Mouse (Mus musculus) heart, adult 2 months (tissue): ENCODE results near the gene Ddost. TPM values are rescaled to one million over a fixed set of nuclear protein-coding genes. Genes with fewer than 3 reads are reported as not detected.
"Not testable (repeated sequence)": the region's sequence is repeated elsewhere in the genome, so short reads cannot be mapped to it uniquely, and the experiment has no call there.

Experiments
- DNase-seq, 2 experiments: peaks; one replicate each; pipeline ENCODE4 v3.0.0; 2021
- H3K27ac ChIP-seq: fragments of 200-600 bp; 2 replicates; pipeline ENCODE4 v1.8.1; 2022
- H3K27me3 ChIP-seq: fragments of 200-500 bp; 2 replicates; pipeline ENCODE4 v1.6.1; 2012; ENCODE audit warnings: mild to moderate bottlenecking, low read length, inconsistent platforms, mixed read lengths; ENCODE audit not compliant: control insufficient read depth, insufficient read depth
- H3K36me3 ChIP-seq: fragments of 200-500 bp; 2 replicates; pipeline ENCODE4 v1.6.1; 2012; ENCODE audit warnings: low read length, inconsistent platforms; ENCODE audit not compliant: control insufficient read depth, insufficient read depth
- H3K4me1 ChIP-seq: fragments of 200-500 bp; 2 replicates; pipeline ENCODE4 v1.6.1; 2011; ENCODE audit warnings: low read length; ENCODE audit not compliant: control insufficient read depth, insufficient read depth
- H3K4me3 ChIP-seq: fragments of 200-600 bp; 2 replicates; pipeline ENCODE4 v1.8.1; 2022
- H3K79me2 ChIP-seq: fragments of 200-500 bp; replicated peaks from 2 replicates; pipeline ENCODE4 v1.6.1; 2012; ENCODE audit warnings: mild to moderate bottlenecking, inconsistent platforms, low read length, moderate library complexity, mixed read lengths; ENCODE audit not compliant: control insufficient read depth, insufficient read depth
- H3K9ac ChIP-seq: fragments of 200-500 bp; 2 replicates; pipeline ENCODE4 v1.6.1; 2012; ENCODE audit warnings: low read depth, mild to moderate bottlenecking, control low read depth, inconsistent platforms, low read length, mixed read lengths
- CTCF ChIP-seq: fragments of 200-600 bp; IDR thresholded peaks from 2 replicates; pipeline ENCODE4 v1.8.1; 2022; ENCODE audit warnings: antibody characterized with exemption, mild to moderate bottlenecking, moderate library complexity
- EP300 ChIP-seq: fragments of 200-500 bp; IDR thresholded peaks from 2 replicates; pipeline ENCODE4 v1.6.1; 2011; ENCODE audit warnings: low read depth, low read length, control low read depth; ENCODE audit not compliant: insufficient read depth
- POLR2A ChIP-seq: fragments of 200-500 bp; IDR thresholded peaks from 2 replicates; pipeline ENCODE4 v1.6.1; 2011; ENCODE audit warnings: mild to moderate bottlenecking, low read depth, low read length, control low read depth; ENCODE audit not compliant: insufficient read depth
- WGBS: fragments of 180-500 bp; shearing (Covaris S2); methylation state at CpG from one replicate; pipeline ENCODE4 v1.1.7; 2018; 5-methylcytosine and 5-hydroxymethylcytosine counted together
- intact Hi-C: fragments of 180-260 bp; cut with DNase I; formaldehyde crosslinking; loops from one replicate; pipeline ENCODE4 v1.15.1; 2025
- polyA plus RNA-seq: library from polyadenylated mRNA; depleted of rRNA; stranded (reverse); fragments of >200 nt; gene quantifications from 2 replicates; pipeline ENCODE4 v1.2.3, GENCODE M21; 2012
- total RNA-seq, 2 experiments: library from RNA; stranded (reverse); gene quantifications; 2 replicates each; pipeline ENCODE4 v1.2.3; 2021

Ddost gene
- total and polyA plus RNA-seq, 3 experiments, result 63.2 to 84.4 (median 68.9) TPM

DNA sequence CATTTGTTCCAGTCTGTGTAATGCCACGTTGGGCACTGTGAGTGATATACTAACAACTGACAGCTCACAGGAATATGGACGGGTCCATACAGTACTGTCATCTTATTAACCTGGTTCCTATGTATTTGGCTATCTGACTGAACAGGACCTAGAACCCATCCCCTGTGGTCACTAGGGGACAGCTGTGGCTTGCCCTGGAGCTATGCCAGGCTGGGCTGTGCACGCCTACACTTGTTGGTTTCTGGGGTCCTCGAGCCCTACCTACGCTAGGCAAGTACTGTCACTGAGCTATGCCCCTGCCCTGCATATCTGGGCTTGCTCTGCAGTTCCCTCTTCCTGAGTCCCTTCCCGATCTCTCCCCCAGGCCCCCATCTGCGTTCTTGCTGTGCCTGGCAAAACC, 17.0 kb downstream of the Ddost start:
- H3K9ac ChIP-seq, result no peak overlapping the region
- intact Hi-C loops, result no loop called here
- TF ChIP-seq POLR2A (no peak), CTCF (no peak), EP300 (no peak)

DNA sequence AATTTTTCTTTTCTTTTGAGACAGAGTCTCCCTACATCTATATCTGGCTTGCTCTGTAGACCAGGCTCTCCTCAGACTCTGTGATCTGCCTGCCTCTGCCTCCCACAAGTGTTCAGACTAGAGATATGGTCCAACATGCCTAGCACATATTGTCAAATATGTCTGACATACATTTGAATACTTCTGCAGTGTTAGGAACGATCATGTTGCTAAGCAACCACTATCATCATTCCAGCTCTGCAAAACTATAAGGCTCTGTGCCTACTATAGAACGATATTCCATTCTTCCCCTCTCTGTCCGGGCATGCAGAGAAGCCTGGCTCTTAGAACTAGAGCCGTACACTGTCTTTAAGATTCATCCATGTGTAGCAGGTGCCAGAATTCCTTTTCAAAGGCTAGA, 18.2 kb downstream of the Ddost start:
- no peak overlapping the region for H3K9ac ChIP-seq
- no peaks in the 10 kb centered on the region for H3K27me3 ChIP-seq
- intact Hi-C loops, result no loop called here
- no peak overlapping the region for H3K4me3 ChIP-seq
- H3K27ac ChIP-seq, result peak overlapping the region; percentile 99; the same call in 1 of the 2 replicates
- H3K36me3 ChIP-seq, result peaks cover 4% of the 10 kb centered on the region; the same call in 1 of the 2 replicates
- 54% methylated on average over 4 of the region's 4 CpGs for WGBS
- H3K4me1 ChIP-seq, result peaks cover 15% of the 10 kb centered on the region
- no peak for DNase-seq
- peaks cover 4% of the 10 kb centered on the region; the same call in 1 of the 2 replicates for H3K79me2 ChIP-seq
- no peak for TF ChIP-seq CTCF
- no peak for TF ChIP-seq EP300
- TF ChIP-seq POLR2A, result no peak

More for the DNA sequence above, 17.0 kb downstream of the Ddost start:
- H3K27me3 ChIP-seq, result no peaks in the 10 kb centered on the region
- H3K4me3 ChIP-seq, result no peak overlapping the region
- peaks cover 4% of the 10 kb centered on the region; the same call in 1 of the 2 replicates for H3K36me3 ChIP-seq
- no peak overlapping the region for H3K27ac ChIP-seq
- peaks cover 14% of the 10 kb centered on the region for H3K4me1 ChIP-seq
- WGBS, result 65% methylated on average over 7 of the region's 7 CpGs
- DNase-seq, result no peak
- peaks cover 4% of the 10 kb centered on the region; the same call in 1 of the 2 replicates for H3K79me2 ChIP-seq

DNA sequence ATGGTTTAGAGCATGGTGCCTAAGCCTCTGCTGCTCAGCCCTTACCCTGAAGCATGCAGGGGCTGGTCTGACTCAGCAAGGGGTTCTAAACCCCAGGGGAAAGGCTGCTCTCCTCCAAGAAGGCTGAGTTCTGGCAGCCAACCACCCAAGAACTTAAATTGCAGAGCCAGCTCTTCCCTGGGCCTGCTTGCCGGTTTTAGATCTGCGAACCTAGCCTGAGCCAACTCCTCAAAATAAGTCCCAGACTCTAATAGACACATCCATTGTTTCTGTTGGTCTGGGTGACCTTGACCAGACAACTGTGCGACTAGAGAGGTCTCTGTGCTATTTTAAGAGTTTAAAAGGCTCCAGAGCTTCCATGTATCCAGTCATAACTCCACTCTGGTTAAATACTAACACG, 19.2 kb downstream of the Ddost start:
- 9% methylated on average over 4 of the region's 4 CpGs for WGBS
- H3K27me3 ChIP-seq, result no peaks in the 10 kb centered on the region
- TF ChIP-seq EP300 (no peak), POLR2A (0 out of 2 replicates have a peak, but pooled peaks have one; percentile 3)
- H3K27ac ChIP-seq, result peak overlapping the region; percentile 99
- peaks cover 15% of the 10 kb centered on the region for H3K4me1 ChIP-seq
- intact Hi-C loops, result no loop called here
- H3K4me3 ChIP-seq, result peak overlapping the region; percentile 17; the same call in 1 of the 2 replicates
- peak overlapping the region; percentile 38; the same call in 1 of the 2 replicates for H3K9ac ChIP-seq
- peaks cover 4% of the 10 kb centered on the region; the same call in 1 of the 2 replicates for H3K36me3 ChIP-seq
- H3K79me2 ChIP-seq, result peaks cover 4% of the 10 kb centered on the region; the same call in 1 of the 2 replicates
- no peak for DNase-seq

DNA sequence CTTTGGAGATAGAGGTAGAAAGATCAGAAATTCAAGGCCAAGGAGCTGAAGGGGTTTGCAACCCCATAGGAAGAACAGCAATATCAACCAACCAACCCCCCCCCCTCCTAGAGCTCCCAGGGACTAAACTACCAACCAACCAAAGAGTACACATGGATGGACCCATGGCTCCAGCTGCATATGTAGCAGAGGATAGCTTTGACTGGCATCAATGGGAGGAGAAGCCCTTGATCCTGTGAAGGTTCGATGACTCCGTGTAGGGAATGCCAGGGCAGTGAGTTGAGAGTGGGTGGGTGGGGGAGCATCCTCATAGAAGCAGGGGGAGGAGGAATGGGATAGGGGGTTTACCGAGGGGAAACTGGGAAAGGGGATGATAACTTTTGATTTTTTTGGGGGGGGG, 19.9 kb downstream of the Ddost start:
- 84% methylated on average over 3 of the region's 3 CpGs for WGBS
- no peak for DNase-seq
- intact Hi-C loops, result no loop called here
- H3K4me3 ChIP-seq, result no peak overlapping the region
- H3K4me1 ChIP-seq, result peaks cover 15% of the 10 kb centered on the region
- H3K27me3 ChIP-seq, result no peaks in the 10 kb centered on the region
- H3K79me2 ChIP-seq, result peaks cover 4% of the 10 kb centered on the region; the same call in 1 of the 2 replicates
- H3K36me3 ChIP-seq, result peaks cover 4% of the 10 kb centered on the region; the same call in 1 of the 2 replicates
- no peak for TF ChIP-seq POLR2A
- peak overlapping the region; percentile 99 for H3K27ac ChIP-seq
- no peak overlapping the region for H3K9ac ChIP-seq

DNA sequence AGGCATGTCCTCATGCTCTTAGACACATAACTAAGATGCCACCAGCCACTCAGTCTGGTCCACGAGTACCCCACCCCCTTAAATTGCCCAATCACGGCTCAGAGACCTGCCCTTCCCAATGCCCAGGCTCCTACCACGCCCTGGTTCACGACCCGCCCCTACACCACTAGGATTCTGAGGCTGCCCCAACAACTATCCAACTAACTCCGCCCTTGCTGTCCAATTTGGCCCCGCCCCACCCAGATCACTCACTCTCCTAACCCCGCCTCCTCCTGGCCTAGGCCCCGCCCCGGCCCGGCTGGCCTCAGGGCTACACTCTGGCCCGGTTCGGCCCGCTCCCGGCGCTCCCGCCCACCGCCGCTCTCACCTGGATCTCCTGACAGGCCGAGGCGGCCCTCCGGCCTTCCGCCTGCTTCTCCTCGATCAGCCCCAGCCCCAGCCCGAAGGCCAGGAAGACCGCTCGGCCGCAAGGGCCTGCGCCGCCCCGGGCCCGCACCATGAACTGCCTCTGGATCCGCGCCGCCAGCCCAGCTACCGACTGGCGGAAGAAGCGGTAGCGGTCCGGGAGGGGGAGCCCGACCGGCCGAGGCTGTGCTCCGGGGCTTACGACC, 21.0 kb downstream of the Ddost start:
- intact Hi-C loops, result loop anchor here (1.0 kb wide), 1 partner anchor 54 kb away; no protein-coding TSS in a partner anchor

DNA sequence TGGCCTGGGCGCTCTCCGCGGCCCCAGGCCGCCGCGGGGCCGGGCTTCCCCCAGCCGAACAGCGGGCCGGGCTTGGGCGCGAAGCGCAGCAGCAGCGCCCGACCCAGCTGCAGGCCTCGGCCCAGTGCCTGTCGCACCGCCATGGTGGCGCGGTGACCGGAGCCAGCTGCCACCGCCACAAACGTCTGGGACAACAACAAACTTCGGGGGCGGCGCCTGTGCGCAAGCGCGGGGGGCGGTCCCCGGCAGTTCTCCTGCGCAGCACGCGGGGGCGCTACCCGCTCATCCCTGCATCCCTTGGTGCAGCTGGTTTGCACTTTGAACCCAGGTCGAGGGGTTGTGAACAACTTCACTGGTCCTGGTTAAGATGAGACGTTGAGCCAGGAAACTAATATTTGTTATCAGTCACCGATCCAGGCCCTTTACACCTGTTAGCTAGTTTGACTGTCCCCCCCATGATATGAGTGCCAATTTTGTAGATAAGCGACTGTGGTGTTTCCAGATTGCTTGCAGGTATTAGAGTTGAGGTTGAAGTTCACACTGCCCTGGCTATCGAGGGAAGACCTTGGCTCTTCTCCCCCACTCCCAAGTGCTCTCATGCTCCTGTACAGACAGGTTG, 21.7 kb downstream of the Ddost start, which contains the start of gene Pink1:
Pink1 (minus strand) TSS at position 231 of the 619 bp plus-strand sequence.
- intact Hi-C loops, result loop anchor here (1.0 kb wide), 1 partner anchor 53 kb away; no protein-coding TSS in a partner anchor
- Histone ChIP-seq H3K4me3 (peak within 1 kb of the TSS; percentile 87), H3K4me1 (peaks cover 13% of the 10 kb centered on the region), H3K79me2 (peaks cover 4% of the 10 kb centered on the region; the same call in 1 of the 2 replicates), H3K27me3 (no peaks in the 10 kb centered on the region), H3K27ac (peak within 1 kb of the TSS; percentile 99), H3K36me3 (peaks cover 4% of the 10 kb centered on the region; the same call in 1 of the 2 replicates), H3K9ac (peak within 1 kb of the TSS; percentile 90)
- peak; percentile 94 to 97 for DNase-seq
- TF ChIP-seq EP300 (peak; percentile 52; the same call in 1 of the 2 replicates), POLR2A (peak; percentile 83), CTCF (peak; percentile 94)
- 3% methylated on average over 41 of the region's 41 CpGs for WGBS

More for the DNA sequence above, 21.0 kb downstream of the Ddost start:
- Histone ChIP-seq H3K9ac (peak overlapping the region; percentile 90), H3K27ac (peak overlapping the region; percentile 99), H3K27me3 (no peaks in the 10 kb centered on the region), H3K36me3 (peaks cover 4% of the 10 kb centered on the region; the same call in 1 of the 2 replicates), H3K79me2 (peaks cover 4% of the 10 kb centered on the region; the same call in 1 of the 2 replicates), H3K4me3 (peak overlapping the region; percentile 87), H3K4me1 (peaks cover 13% of the 10 kb centered on the region)
- peak; percentile 98 to 99 for DNase-seq
- WGBS, result under 1% methylated on average over 45 of the region's 45 CpGs
- TF ChIP-seq CTCF, result no peak
- TF ChIP-seq EP300, result 0 out of 2 replicates have a peak, but pooled peaks have one; percentile 41

DNA sequence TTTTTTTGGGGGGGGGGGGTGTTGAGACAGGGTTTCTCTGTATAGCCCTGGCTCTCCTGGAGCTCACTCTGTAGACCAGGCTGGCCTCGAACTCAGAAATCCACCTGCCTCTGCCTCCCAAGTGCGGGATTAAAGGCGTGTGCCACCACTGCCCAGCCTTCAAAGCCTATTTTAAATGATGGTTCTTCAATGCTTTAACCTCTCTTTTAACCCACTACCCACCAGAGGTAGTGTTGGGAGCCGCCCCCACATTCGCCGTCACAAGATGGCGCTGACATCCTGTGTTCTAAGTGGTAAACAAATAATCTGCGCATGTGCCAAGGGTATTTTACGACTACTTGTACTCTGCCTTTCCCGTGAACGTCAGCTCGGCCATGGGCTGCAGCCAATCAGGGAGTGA, 22.6 kb downstream of the Ddost start:
- DNase-seq, H3K27me3 ChIP-seq, H3K4me3 ChIP-seq, H3K9ac ChIP-seq, H3K4me1 ChIP-seq, H3K27ac ChIP-seq, H3K36me3 ChIP-seq, intact Hi-C loops, H3K79me2 ChIP-seq: not testable (repeated sequence)
- 66% methylated on average over 9 of the region's 12 CpGs for WGBS
